Mouse (Mus musculus): ENCODE data around the gene C1ql2. TPM values are rescaled to one million over a fixed set of nuclear protein-coding genes. Genes with fewer than 3 reads are reported as not detected.

C1ql2 gene
- polyA plus RNA-seq, 1 experiment from 2014 or later = 8.0 TPM

- H3K36me3 ChIP-seq = no peaks in the 10 kb centered on the region
- WGBS = 3% methylated on average over 17 of the region's 17 CpGs
- H3K27me3 ChIP-seq = peaks cover 89% of the 10 kb centered on the region
- H3K27ac ChIP-seq = no peak overlapping the region
- no peak overlapping the region for H3K9ac ChIP-seq (replicated peaks)
- peak; percentile 38 for ATAC-seq
- peak overlapping the region; percentile 55 for H3K4me2 ChIP-seq (replicated peaks)
- no peaks in the 10 kb centered on the region for H3K9me3 ChIP-seq
- peak overlapping the region; percentile 38 for H3K4me3 ChIP-seq (replicated peaks)
- H3K4me1 ChIP-seq (replicated peaks) = peaks cover 38% of the 10 kb centered on the region
Observed at GRCm38 (mm10) chr1:120341811-120342370, 1.5 kb downstream of the C1ql2 start.

- no peak overlapping the region for H3K9ac ChIP-seq (replicated peaks)
- no peak overlapping the region for H3K27ac ChIP-seq
- peak overlapping the region; percentile 38 for H3K4me3 ChIP-seq (replicated peaks)
- peaks cover 38% of the 10 kb centered on the region for H3K4me1 ChIP-seq (replicated peaks)
- no peaks in the 10 kb centered on the region for H3K36me3 ChIP-seq
- H3K27me3 ChIP-seq = peaks cover 86% of the 10 kb centered on the region
- ATAC-seq = peak; percentile 34
- H3K9me3 ChIP-seq = no peaks in the 10 kb centered on the region
- WGBS = under 1% methylated on average over 34 of the region's 34 CpGs
- H3K4me2 ChIP-seq (replicated peaks) = peak overlapping the region; percentile 55
Observed at GRCm38 (mm10) chr1:120342371-120342821, 2.0 kb downstream of the C1ql2 start.

GRCm38 (mm10) chr1:120345001-120345400 is 4.6 kb downstream of the C1ql2 start:
- H3K4me3 ChIP-seq (replicated peaks) = no peak overlapping the region
- peaks cover 37% of the 10 kb centered on the region for H3K4me1 ChIP-seq (replicated peaks)
- H3K4me2 ChIP-seq (replicated peaks) = no peak overlapping the region
- no peak overlapping the region for H3K27ac ChIP-seq
- no peak for ATAC-seq
- 6% methylated on average over 7 of the region's 7 CpGs for WGBS
- no peak overlapping the region for H3K9ac ChIP-seq (replicated peaks)
- no peaks in the 10 kb centered on the region for H3K36me3 ChIP-seq
- H3K9me3 ChIP-seq = no peaks in the 10 kb centered on the region; the same call in 1 of the 2 replicates
- H3K27me3 ChIP-seq = peaks cover 60% of the 10 kb centered on the region

GRCm38 (mm10) chr1:120354387-120354786 is 14.0 kb downstream of the C1ql2 start:
- no peak overlapping the region for H3K27ac ChIP-seq
- ATAC-seq = no peak
- 15% methylated on average over 2 of the region's 2 CpGs for WGBS
- H3K4me2 ChIP-seq (replicated peaks) = no peak overlapping the region
- H3K27me3 ChIP-seq = peaks cover 18% of the 10 kb centered on the region; the same call in 1 of the 2 replicates
- peaks cover 8% of the 10 kb centered on the region for H3K4me1 ChIP-seq (replicated peaks)
- H3K9ac ChIP-seq (replicated peaks) = no peak overlapping the region
- H3K36me3 ChIP-seq = no peaks in the 10 kb centered on the region
- no peaks in the 10 kb centered on the region for H3K9me3 ChIP-seq
- H3K4me3 ChIP-seq (replicated peaks) = no peak overlapping the region

DNA sequence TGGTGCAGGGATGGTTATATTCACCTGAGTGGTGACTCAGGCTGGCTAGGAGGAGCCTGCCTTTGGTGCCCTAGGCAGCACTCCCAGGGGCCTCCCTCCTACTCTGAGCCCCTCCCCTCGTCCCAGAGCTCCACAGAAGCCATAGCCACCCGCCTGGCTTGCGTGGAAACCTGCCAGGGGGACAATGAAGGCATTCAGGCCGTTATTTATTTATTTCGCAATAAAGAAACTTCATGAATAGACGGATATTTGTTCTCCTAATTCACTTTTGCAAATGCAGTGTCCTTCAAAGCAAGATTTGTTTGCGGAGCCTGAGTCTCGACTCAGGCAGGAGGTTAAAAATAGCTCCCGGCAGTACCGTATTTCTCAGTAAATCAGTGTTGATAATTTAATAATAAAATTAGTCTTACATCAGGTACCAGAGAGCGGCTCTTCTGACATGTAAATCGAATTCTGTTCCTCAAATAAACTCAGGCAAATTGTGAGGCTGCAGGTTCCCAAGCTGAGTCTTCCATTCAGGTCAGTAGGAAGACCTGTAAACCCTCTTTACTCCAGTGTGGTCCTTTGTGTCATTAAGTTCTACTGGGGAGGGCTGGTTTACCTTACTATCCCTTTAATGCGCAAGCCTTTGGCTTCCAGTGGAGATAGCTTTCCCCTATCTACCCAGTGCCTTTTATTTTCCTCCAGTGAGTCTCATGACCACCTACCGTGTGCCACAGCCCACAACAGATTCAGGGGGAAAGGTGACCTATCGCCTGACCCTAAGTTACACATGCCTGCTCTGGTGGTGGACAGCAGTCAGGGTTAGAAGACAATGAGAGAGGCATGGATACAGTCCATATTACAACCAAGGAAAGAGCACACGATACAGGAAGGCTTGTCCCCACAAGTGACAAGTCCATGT is 17.2 kb downstream of the C1ql2 start:
- Histone ChIP-seq H3K27me3 (peaks cover 14% of the 10 kb centered on the region; the same call in 1 of the 2 replicates), H3K9me3 (no peaks in the 10 kb centered on the region), H3K4me3 (replicated peaks) (no peak overlapping the region), H3K9ac (replicated peaks) (no peak overlapping the region), H3K4me2 (replicated peaks) (peak overlapping the region; percentile 38), H3K27ac (no peak overlapping the region), H3K36me3 (no peaks in the 10 kb centered on the region), H3K4me1 (replicated peaks) (peaks cover 8% of the 10 kb centered on the region)
- ATAC-seq = peak; percentile 82
- WGBS = 6% methylated on average over 16 of the region's 16 CpGs

- H3K9me3 ChIP-seq = no peaks in the 10 kb centered on the region
- no peak for ATAC-seq
- WGBS = 59% methylated on average over 1 of the region's 1 CpGs
Observed at GRCm38 (mm10) chr1:120363638-120364037, 23.3 kb downstream of the C1ql2 start.

GRCm38 (mm10) chr1:120368138-120368537 is 27.8 kb downstream of the C1ql2 start:
- Histone ChIP-seq H3K27me3 (no peaks in the 10 kb centered on the region), H3K4me3 (replicated peaks) (no peak overlapping the region), H3K9ac (replicated peaks) (no peak overlapping the region), H3K9me3 (no peaks in the 10 kb centered on the region), H3K27ac (no peak overlapping the region), H3K36me3 (no peaks in the 10 kb centered on the region), H3K4me2 (replicated peaks) (no peak overlapping the region), H3K4me1 (replicated peaks) (no peaks in the 10 kb centered on the region)
- no peak for ATAC-seq
- 77% methylated on average over 3 of the region's 3 CpGs for WGBS

More at GRCm38 (mm10) chr1:120363638-120364037, 23.3 kb downstream of the C1ql2 start:
- 0 out of 2 replicates have a peak, but pooled peaks cover 3% of the 10 kb centered on the region for H3K27me3 ChIP-seq
- no peak overlapping the region for H3K4me3 ChIP-seq (replicated peaks)
- H3K4me2 ChIP-seq (replicated peaks) = no peak overlapping the region
- H3K36me3 ChIP-seq = no peaks in the 10 kb centered on the region
- H3K9ac ChIP-seq (replicated peaks) = no peak overlapping the region
- no peak overlapping the region for H3K27ac ChIP-seq
- no peaks in the 10 kb centered on the region for H3K4me1 ChIP-seq (replicated peaks)

DNA sequence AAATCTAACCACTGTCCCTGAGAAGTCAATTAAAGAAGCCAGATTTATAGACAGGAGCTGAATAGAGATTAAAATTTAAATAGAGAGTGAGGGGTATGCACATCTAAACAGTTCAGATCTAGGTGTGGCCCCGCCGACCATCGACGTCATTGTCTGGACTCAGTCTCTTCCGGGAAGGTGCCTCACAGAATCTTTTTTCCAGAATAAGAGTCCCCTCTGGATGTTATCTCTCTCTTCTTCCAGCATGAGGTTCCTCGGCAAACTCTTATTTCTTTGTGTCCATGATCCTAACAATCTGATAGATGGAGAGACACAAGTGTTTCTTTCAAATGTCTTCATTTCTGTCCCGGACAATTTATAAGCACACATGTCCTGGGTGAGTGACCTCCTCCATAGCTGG is 33.7 kb downstream of the C1ql2 start:
- ATAC-seq = no peak
- H3K9me3 ChIP-seq = no peaks in the 10 kb centered on the region
- H3K27me3 ChIP-seq = no peaks in the 10 kb centered on the region
- H3K4me1 ChIP-seq (replicated peaks) = no peaks in the 10 kb centered on the region
- H3K4me2 ChIP-seq (replicated peaks) = no peak overlapping the region
- H3K9ac ChIP-seq (replicated peaks) = no peak overlapping the region
- no peaks in the 10 kb centered on the region for H3K36me3 ChIP-seq
- H3K4me3 ChIP-seq (replicated peaks) = no peak overlapping the region
- WGBS = 85% methylated on average over 7 of the region's 7 CpGs
- no peak overlapping the region for H3K27ac ChIP-seq

- Histone ChIP-seq H3K27me3 (no peaks in the 10 kb centered on the region), H3K9ac (replicated peaks) (no peak overlapping the region), H3K27ac (no peak overlapping the region), H3K4me1 (replicated peaks) (no peaks in the 10 kb centered on the region), H3K9me3 (no peaks in the 10 kb centered on the region), H3K4me2 (replicated peaks) (no peak overlapping the region), H3K36me3 (no peaks in the 10 kb centered on the region), H3K4me3 (replicated peaks) (no peak overlapping the region)
- ATAC-seq = no peak
- 66% methylated on average over 2 of the region's 2 CpGs for WGBS
Observed at GRCm38 (mm10) chr1:120374832-120375231, 34.5 kb downstream of the C1ql2 start.

- H3K4me2 ChIP-seq (replicated peaks) = no peak overlapping the region
- 82% methylated on average over 18 of the region's 18 CpGs for WGBS
Observed at GRCm38 (mm10) chr1:120385029-120385571, 44.7 kb downstream of the C1ql2 start.

GRCm38 (mm10) chr1:120389734-120390133 is 49.4 kb downstream of the C1ql2 start:
- H3K27ac ChIP-seq = no peak overlapping the region
- H3K4me1 ChIP-seq (replicated peaks) = peaks cover 10% of the 10 kb centered on the region; the same call in 1 of the 2 replicates
- no peaks in the 10 kb centered on the region; the same call in 1 of the 2 replicates for H3K27me3 ChIP-seq
- H3K9me3 ChIP-seq = no peaks in the 10 kb centered on the region
- no peak overlapping the region for H3K4me3 ChIP-seq (replicated peaks)
- H3K9ac ChIP-seq (replicated peaks) = no peak overlapping the region
- H3K4me2 ChIP-seq (replicated peaks) = no peak overlapping the region
- ATAC-seq = no peak
- WGBS = 40% methylated on average over 6 of the region's 6 CpGs
- H3K36me3 ChIP-seq = no peaks in the 10 kb centered on the region

More at GRCm38 (mm10) chr1:120385029-120385571, 44.7 kb downstream of the C1ql2 start:
- no peak for ATAC-seq
- no peaks in the 10 kb centered on the region for H3K36me3 ChIP-seq
- H3K27ac ChIP-seq = no peak overlapping the region
- H3K9me3 ChIP-seq = no peaks in the 10 kb centered on the region
- H3K9ac ChIP-seq (replicated peaks) = no peak overlapping the region
- H3K4me1 ChIP-seq (replicated peaks) = peaks cover 4% of the 10 kb centered on the region; the same call in 1 of the 2 replicates
- H3K4me3 ChIP-seq (replicated peaks) = no peak overlapping the region
- no peaks in the 10 kb centered on the region; the same call in 1 of the 2 replicates for H3K27me3 ChIP-seq

GRCm38 (mm10) chr1:120390336-120390735 is 50.0 kb downstream of the C1ql2 start:
- 3% methylated on average over 11 of the region's 11 CpGs for WGBS
- no peak overlapping the region for H3K4me3 ChIP-seq (replicated peaks)
- peaks cover 10% of the 10 kb centered on the region; the same call in 1 of the 2 replicates for H3K4me1 ChIP-seq (replicated peaks)
- no peaks in the 10 kb centered on the region for H3K36me3 ChIP-seq
- ATAC-seq = peak; percentile 59; the same call in 1 of the 2 replicates
- no peak overlapping the region for H3K9ac ChIP-seq (replicated peaks)
- H3K4me2 ChIP-seq (replicated peaks) = no peak overlapping the region
- no peaks in the 10 kb centered on the region; the same call in 1 of the 2 replicates for H3K27me3 ChIP-seq
- no peak overlapping the region for H3K27ac ChIP-seq
- H3K9me3 ChIP-seq = no peaks in the 10 kb centered on the region
